ENCODE assay signal across 8 mouse cellular contexts in genomic region chr4:129810798-129811604, GRCm38 (mm10). TPM values are rescaled to one million over a fixed set of nuclear protein-coding genes. Genes with fewer than 3 reads are reported as not detected.
A peak's percentile ranks its signal among the peaks of the same experiment; 100 is the strongest.
DNase-seq lines count a peak whose midpoint lies in the region; ATAC-seq and TF ChIP-seq lines count a peak whose summit lies in the region.

Gene Ptp4a2 (plus strand): TSS chr4:129811219.

- no peak for TF ChIP-seq POLR2A in cortical plate, adult 2 months (IDR thresholded peaks at IDR 0.05; ENCODE audit: extremely low read depth, insufficient read depth, low read length)

- no peaks in the 10 kb centered on the region for H3K9me3 ChIP-seq in intestine, embryonic 16.5 days (ENCODE audit: control insufficient read depth, low read length)
- no peaks in the 10 kb centered on the region for H3K9me3 ChIP-seq in limb, embryonic 10.5 days (replicated peaks)
- no peaks in the 10 kb centered on the region; the same call in 1 of the 2 replicates for H3K9me3 ChIP-seq in midbrain, embryonic 10.5 days (replicated peaks)

- H3K9ac ChIP-seq in intestine, embryonic 16.5 days (ENCODE audit: low read depth, low read length): peak within 1 kb of the TSS; percentile 66

- DNase-seq in NIH3T3 (ENCODE audit: low read depth): peak; percentile 22
- DNase-seq in limb, embryonic 10.5 days (ENCODE audit: low spot score): peak; percentile 69
- peak; percentile 41 for DNase-seq in midbrain, embryonic 10.5 days (ENCODE audit: low spot score)
- DNase-seq in spleen, postnatal 4 days (ENCODE audit: low spot score in 2 of 2): peak; percentile 75 to 87
- DNase-seq in cerebellum, adult 9-10 months: no peak

- H3K4me1 ChIP-seq in cortical plate, adult 2 months (ENCODE audit: control insufficient read depth, insufficient read depth, low read length): no peaks in the 10 kb centered on the region; the same call in 1 of the 2 replicates
- H3K4me1 ChIP-seq in intestine, embryonic 16.5 days (ENCODE audit: control insufficient read depth, insufficient read depth, low read length): peaks cover 10% of the 10 kb centered on the region
- H3K4me1 ChIP-seq in limb, embryonic 10.5 days: peaks cover 17% of the 10 kb centered on the region
- H3K4me1 ChIP-seq in midbrain, embryonic 10.5 days: peaks cover 9% of the 10 kb centered on the region

- H3K4me3 ChIP-seq in cortical plate, adult 2 months (ENCODE audit: insufficient read depth, low read length): peak within 1 kb of the TSS; percentile 14
- peak within 1 kb of the TSS; percentile 48 for H3K4me3 ChIP-seq in intestine, embryonic 16.5 days (ENCODE audit: low read length)
- peak within 1 kb of the TSS; percentile 54 for H3K4me3 ChIP-seq in limb, embryonic 10.5 days
- H3K4me3 ChIP-seq in midbrain, embryonic 10.5 days: peak within 1 kb of the TSS; percentile 51

- 7% methylated on average over 35 of the region's 35 CpGs for WGBS in intestine, embryonic 16.5 days
- WGBS in limb, embryonic 10.5 days: 9% methylated on average over 35 of the region's 35 CpGs
- 24% methylated on average over 35 of the region's 35 CpGs for WGBS in midbrain, embryonic 10.5 days

- H3K36me3 ChIP-seq in intestine, embryonic 16.5 days (ENCODE audit: control insufficient read depth, insufficient read depth, low read length): no peaks in the 10 kb centered on the region
- H3K36me3 ChIP-seq in limb, embryonic 10.5 days: no peaks in the 10 kb centered on the region
- H3K36me3 ChIP-seq in midbrain, embryonic 10.5 days: no peaks in the 10 kb centered on the region

- TF ChIP-seq CTCF in cortical plate, adult 2 months (IDR thresholded peaks at IDR 0.05; ENCODE audit: extremely low read depth, insufficient read depth, low read length): no peak

- peak within 1 kb of the TSS; percentile 50 for H3K4me2 ChIP-seq in intestine, embryonic 16.5 days (ENCODE audit: low read depth, low read length)

- H3K27me3 ChIP-seq in intestine, embryonic 16.5 days (replicated peaks; ENCODE audit: control insufficient read depth, insufficient read depth, low read length): no peaks in the 10 kb centered on the region
- H3K27me3 ChIP-seq in limb, embryonic 10.5 days (ENCODE audit: low read depth, poor library complexity, severe bottlenecking): 0 out of 2 replicates have a peak, but pooled peaks cover 17% of the 10 kb centered on the region
- peaks cover 32% of the 10 kb centered on the region for H3K27me3 ChIP-seq in midbrain, embryonic 10.5 days (ENCODE audit: low read depth, poor library complexity, severe bottlenecking)

- ATAC-seq in granulocyte monocyte progenitor cell, adult 5-6 weeks (replicated peaks; ENCODE audit: poor library complexity, severe bottlenecking): peak; percentile 93
- peak; percentile 97 for ATAC-seq in intestine, embryonic 16.5 days

- no peak within 1 kb of the TSS for H3K27ac ChIP-seq in cortical plate, adult 2 months (ENCODE audit: insufficient read depth, low read length)
- H3K27ac ChIP-seq in intestine, embryonic 16.5 days (ENCODE audit: low read length): peak within 1 kb of the TSS; percentile 68
- H3K27ac ChIP-seq in limb, embryonic 10.5 days: peak within 1 kb of the TSS; percentile 81
- H3K27ac ChIP-seq in midbrain, embryonic 10.5 days (replicated peaks): peak within 1 kb of the TSS; percentile 63

RNA-seq across cellular contexts. Expression of gene Ptp4a2, which starts in this region (rescaled TPM):
- 83.2 and 87.8 TPM in 2 replicates for polyA plus RNA-seq in cortical plate, adult 2 months (2012; rRNA removed)
- total RNA-seq in granulocyte monocyte progenitor cell, adult 5-6 weeks (2014; fragmentation: Nextera tagmentation): 277 and 304 TPM in 2 replicates
- total RNA-seq in granulocyte monocyte progenitor cell, adult 5-6 weeks (2017): 345 and 391 TPM in 2 replicates
- 277 and 289 TPM in 2 replicates for polyA plus RNA-seq in intestine, embryonic 16.5 days (2015; fragmentation: Nextera tagmentation; extraction: Ambion mirVana)
- polyA plus RNA-seq in limb, embryonic 10.5 days (2016; fragmentation: Nextera tagmentation; extraction: Ambion mirVana): 298 and 321 TPM in 2 replicates
- 307 and 309 TPM in 2 replicates for polyA plus RNA-seq in midbrain, embryonic 10.5 days (2016; fragmentation: Nextera tagmentation; extraction: Ambion mirVana)
